Mouse (Mus musculus) midbrain, embryonic 10.5 days (tissue): Measurements from ENCODE around the gene Tmem19. TPM values are rescaled to one million over a fixed set of nuclear protein-coding genes. Genes with fewer than 3 reads are reported as not detected.

Source experiments
- DNase-seq: peaks from one replicate; pipeline ENCODE4 v3.0.0-alpha.2; 2017; ENCODE audit warnings: low spot score
- H3K27ac ChIP-seq: fragments of 300-500 bp; sonication (generic); replicated peaks from 2 replicates; pipeline ENCODE4 v1.5.1; 2016; ENCODE audit warnings: mild to moderate bottlenecking
- H3K27me3 ChIP-seq: fragments of 300-500 bp; sonication (generic); 2 replicates; pipeline ENCODE4 v1.6.1; 2016; ENCODE audit warnings: low read depth, mild to moderate bottlenecking; ENCODE audit not compliant: poor library complexity, severe bottlenecking
- H3K36me3 ChIP-seq: fragments of 300-500 bp; sonication (generic); 2 replicates; pipeline ENCODE4 v1.6.1; 2016; ENCODE audit warnings: mild to moderate bottlenecking, moderate library complexity
- H3K4me1 ChIP-seq: fragments of 300-500 bp; sonication (generic); 2 replicates; pipeline ENCODE4 v1.6.1; 2016
- H3K4me3 ChIP-seq: fragments of 300-500 bp; sonication (generic); 2 replicates; pipeline ENCODE4 v1.5.1; 2016; ENCODE audit warnings: mild to moderate bottlenecking, moderate library complexity
- H3K9me3 ChIP-seq: fragments of 300-500 bp; sonication (generic); replicated peaks from 2 replicates; pipeline ENCODE4 v1.6.1; 2016; ENCODE audit warnings: mild to moderate bottlenecking
- WGBS: fragments of 180-500 bp; shearing (Covaris S2); methylation state at CpG from one replicate; pipeline ENCODE4 v1.1.7; 2016; 5-methylcytosine and 5-hydroxymethylcytosine counted together
- polyA plus RNA-seq: library from polyadenylated mRNA; unstranded; fragments of >200 nt; fragmentation: Nextera tagmentation; extraction: Ambion mirVana; gene quantifications from 2 replicates; pipeline ENCODE4 v1.2.1, GENCODE M21; 2016

Tmem19 gene
- polyA plus RNA-seq, 1 experiment from 2014 or later, result 30.4 TPM

- DNase-seq, result no peak
These were observed 71.6 kb downstream of the Tmem19 start for GRCm38 (mm10) chr10:115290671-115291070.

More at GRCm38 (mm10) chr10:115290671-115291070, 71.6 kb downstream of the Tmem19 start:
- no peak overlapping the region for H3K4me3 ChIP-seq
- no peak overlapping the region for H3K27ac ChIP-seq
- no peaks in the 10 kb centered on the region for H3K27me3 ChIP-seq
- WGBS, result 96% methylated on average over 9 of the region's 9 CpGs
- 0 out of 2 replicates have a peak, but pooled peaks cover 4% of the 10 kb centered on the region for H3K9me3 ChIP-seq
- no peaks in the 10 kb centered on the region for H3K4me1 ChIP-seq
- peaks cover 82% of the 10 kb centered on the region for H3K36me3 ChIP-seq

Other genes starting within 250 kb of the Tmem19 start
- gene Tph2, start 177.5 kb downstream of the Tmem19 start, polyA plus RNA-seq, result 0.07 and 0.16 TPM in 2 replicates
- gene Tbc1d15, start 111.0 kb downstream of the Tmem19 start, polyA plus RNA-seq, result 49.0 and 56.9 TPM in 2 replicates
- gene Rab21, start 46.9 kb downstream of the Tmem19 start, polyA plus RNA-seq, result 3.1 and 3.3 TPM in 2 replicates
- 25.0 and 27.3 TPM in 2 replicates for gene Thap2, start 21.9 kb upstream of the Tmem19 start, polyA plus RNA-seq
- 15.6 and 18.0 TPM in 2 replicates for gene Zfc3h1, start 22.5 kb upstream of the Tmem19 start, polyA plus RNA-seq
- 0.31 and 1.1 TPM in 2 replicates for gene A930009A15Rik, start 207.5 kb upstream of the Tmem19 start, polyA plus RNA-seq
- 7.2 and 9.1 TPM in 2 replicates for gene Lgr5, start 225.3 kb upstream of the Tmem19 start, polyA plus RNA-seq